Mouse (Mus musculus): ENCODE measurements around the gene Myof. TPM values are rescaled to one million over a fixed set of nuclear protein-coding genes. Genes with fewer than 3 reads are reported as not detected.

The Myof gene
- polyA plus RNA-seq, 1 experiment from 2014 or later: 22.7 TPM

- WGBS: 75% methylated on average over 8 of the region's 8 CpGs
These were observed 38.5 kb downstream of the Myof start for GRCm38 (mm10) chr19:38004809-38005380.

GRCm38 (mm10) chr19:38003671-38004521, 39.5 kb downstream of the Myof start:
- WGBS: 36% methylated on average over 24 of the region's 24 CpGs
- no peak overlapping the region for H3K4me3 ChIP-seq (ENCODE audit: low read depth, low read length)
- peaks cover 13% of the 10 kb centered on the region for H3K4me1 ChIP-seq (ENCODE audit: control insufficient read depth, insufficient read depth, low read length)
- H3K9ac ChIP-seq (replicated peaks; ENCODE audit: low read depth, low read length): no peak overlapping the region
- no peaks in the 10 kb centered on the region for H3K9me3 ChIP-seq (ENCODE audit: control insufficient read depth, low read depth, low read length)
- H3K36me3 ChIP-seq (ENCODE audit: control insufficient read depth, insufficient read depth, low read length): no peaks in the 10 kb centered on the region
- H3K27me3 ChIP-seq (ENCODE audit: control insufficient read depth, insufficient read depth, low read length): no peaks in the 10 kb centered on the region
- H3K4me2 ChIP-seq (replicated peaks; ENCODE audit: low read depth, low read length): no peak overlapping the region
- 0 out of 2 replicates have a peak, but pooled peaks have one; percentile 46 for ATAC-seq (ENCODE audit: insufficient number of reproducible peaks, insufficient read depth, low FRiP score, low read depth)
- peak overlapping the region; percentile 39 for H3K27ac ChIP-seq (ENCODE audit: low read length)

More at GRCm38 (mm10) chr19:38004809-38005380, 38.5 kb downstream of the Myof start:
- H3K36me3 ChIP-seq (ENCODE audit: control insufficient read depth, insufficient read depth, low read length): no peaks in the 10 kb centered on the region
- no peak overlapping the region for H3K4me2 ChIP-seq (replicated peaks; ENCODE audit: low read depth, low read length)
- ATAC-seq (ENCODE audit: insufficient number of reproducible peaks, insufficient read depth, low FRiP score, low read depth): no peak
- H3K27me3 ChIP-seq (ENCODE audit: control insufficient read depth, insufficient read depth, low read length): no peaks in the 10 kb centered on the region
- peaks cover 13% of the 10 kb centered on the region for H3K4me1 ChIP-seq (ENCODE audit: control insufficient read depth, insufficient read depth, low read length)
- peak overlapping the region; percentile 39; the same call in 1 of the 2 replicates for H3K27ac ChIP-seq (ENCODE audit: low read length)
- H3K4me3 ChIP-seq (ENCODE audit: low read depth, low read length): no peak overlapping the region
- H3K9ac ChIP-seq (replicated peaks; ENCODE audit: low read depth, low read length): no peak overlapping the region
- no peaks in the 10 kb centered on the region for H3K9me3 ChIP-seq (ENCODE audit: control insufficient read depth, low read depth, low read length)

GRCm38 (mm10) chr19:38002816-38003215, 40.6 kb downstream of the Myof start:
- H3K4me3 ChIP-seq (ENCODE audit: low read depth, low read length): no peak overlapping the region
- no peak for ATAC-seq (ENCODE audit: insufficient number of reproducible peaks, insufficient read depth, low FRiP score, low read depth)
- H3K4me2 ChIP-seq (replicated peaks; ENCODE audit: low read depth, low read length): no peak overlapping the region
- 71% methylated on average over 4 of the region's 4 CpGs for WGBS
- no peak overlapping the region for H3K27ac ChIP-seq (ENCODE audit: low read length)
- H3K36me3 ChIP-seq (ENCODE audit: control insufficient read depth, insufficient read depth, low read length): no peaks in the 10 kb centered on the region
- H3K9me3 ChIP-seq (ENCODE audit: control insufficient read depth, low read depth, low read length): no peaks in the 10 kb centered on the region
- no peaks in the 10 kb centered on the region for H3K27me3 ChIP-seq (ENCODE audit: control insufficient read depth, insufficient read depth, low read length)
- H3K9ac ChIP-seq (replicated peaks; ENCODE audit: low read depth, low read length): no peak overlapping the region
- peaks cover 13% of the 10 kb centered on the region for H3K4me1 ChIP-seq (ENCODE audit: control insufficient read depth, insufficient read depth, low read length)

- no peak overlapping the region for H3K27ac ChIP-seq (ENCODE audit: low read length)
- no peaks in the 10 kb centered on the region for H3K27me3 ChIP-seq (ENCODE audit: control insufficient read depth, insufficient read depth, low read length)
- no peak overlapping the region for H3K4me2 ChIP-seq (replicated peaks; ENCODE audit: low read depth, low read length)
- no peak overlapping the region for H3K4me3 ChIP-seq (ENCODE audit: low read depth, low read length)
- H3K9ac ChIP-seq (replicated peaks; ENCODE audit: low read depth, low read length): no peak overlapping the region
- WGBS: 94% methylated on average over 4 of the region's 4 CpGs
- ATAC-seq (ENCODE audit: insufficient number of reproducible peaks, insufficient read depth, low FRiP score, low read depth): no peak
- H3K9me3 ChIP-seq (ENCODE audit: control insufficient read depth, low read depth, low read length): no peaks in the 10 kb centered on the region
- no peaks in the 10 kb centered on the region for H3K36me3 ChIP-seq (ENCODE audit: control insufficient read depth, insufficient read depth, low read length)
- H3K4me1 ChIP-seq (ENCODE audit: control insufficient read depth, insufficient read depth, low read length): peaks cover 13% of the 10 kb centered on the region
These were observed 42.4 kb downstream of the Myof start for GRCm38 (mm10) chr19:38000990-38001389.

- Histone ChIP-seq H3K36me3 (ENCODE audit: control insufficient read depth, insufficient read depth, low read length) (no peaks in the 10 kb centered on the region), H3K9ac (replicated peaks; ENCODE audit: low read depth, low read length) (no peak overlapping the region), H3K4me2 (replicated peaks; ENCODE audit: low read depth, low read length) (no peak overlapping the region), H3K9me3 (ENCODE audit: control insufficient read depth, low read depth, low read length) (no peaks in the 10 kb centered on the region), H3K27ac (ENCODE audit: low read length) (no peak overlapping the region), H3K4me3 (ENCODE audit: low read depth, low read length) (no peak overlapping the region), H3K27me3 (ENCODE audit: control insufficient read depth, insufficient read depth, low read length) (no peaks in the 10 kb centered on the region), H3K4me1 (ENCODE audit: control insufficient read depth, insufficient read depth, low read length) (peaks cover 13% of the 10 kb centered on the region)
- no peak for ATAC-seq (ENCODE audit: insufficient number of reproducible peaks, insufficient read depth, low FRiP score, low read depth)
- 77% methylated on average over 2 of the region's 2 CpGs for WGBS
These were observed 43.4 kb downstream of the Myof start for GRCm38 (mm10) chr19:37999941-38000340.

- Histone ChIP-seq H3K9ac (replicated peaks; ENCODE audit: low read depth, low read length) (no peak overlapping the region), H3K4me2 (replicated peaks; ENCODE audit: low read depth, low read length) (no peak overlapping the region), H3K27me3 (ENCODE audit: control insufficient read depth, insufficient read depth, low read length) (no peaks in the 10 kb centered on the region), H3K4me1 (ENCODE audit: control insufficient read depth, insufficient read depth, low read length) (0 out of 2 replicates have a peak, but pooled peaks cover 3% of the 10 kb centered on the region), H3K27ac (ENCODE audit: low read length) (no peak overlapping the region), H3K36me3 (ENCODE audit: control insufficient read depth, insufficient read depth, low read length) (no peaks in the 10 kb centered on the region), H3K4me3 (ENCODE audit: low read depth, low read length) (no peak overlapping the region), H3K9me3 (ENCODE audit: control insufficient read depth, low read depth, low read length) (no peaks in the 10 kb centered on the region)
- no peak for ATAC-seq (ENCODE audit: insufficient number of reproducible peaks, insufficient read depth, low FRiP score, low read depth)
- 79% methylated on average over 3 of the region's 3 CpGs for WGBS
These were observed 49.1 kb downstream of the Myof start for GRCm38 (mm10) chr19:37994301-37994700.

- no peaks in the 10 kb centered on the region for H3K27me3 ChIP-seq (ENCODE audit: control insufficient read depth, insufficient read depth, low read length)
- no peak overlapping the region for H3K4me2 ChIP-seq (replicated peaks; ENCODE audit: low read depth, low read length)
- H3K4me3 ChIP-seq (ENCODE audit: low read depth, low read length): no peak overlapping the region
- no peak overlapping the region for H3K27ac ChIP-seq (ENCODE audit: low read length)
- 0 out of 2 replicates have a peak, but pooled peaks cover 3% of the 10 kb centered on the region for H3K4me1 ChIP-seq (ENCODE audit: control insufficient read depth, insufficient read depth, low read length)
- H3K9me3 ChIP-seq (ENCODE audit: control insufficient read depth, low read depth, low read length): no peaks in the 10 kb centered on the region
- H3K36me3 ChIP-seq (ENCODE audit: control insufficient read depth, insufficient read depth, low read length): no peaks in the 10 kb centered on the region
- ATAC-seq (ENCODE audit: insufficient number of reproducible peaks, insufficient read depth, low FRiP score, low read depth): no peak
- 80% methylated on average over 2 of the region's 2 CpGs for WGBS
- no peak overlapping the region for H3K9ac ChIP-seq (replicated peaks; ENCODE audit: low read depth, low read length)
These were observed 51.2 kb downstream of the Myof start for GRCm38 (mm10) chr19:37992184-37992554.

- ATAC-seq (ENCODE audit: insufficient number of reproducible peaks, insufficient read depth, low FRiP score, low read depth): no peak
- H3K9ac ChIP-seq (replicated peaks; ENCODE audit: low read depth, low read length): no peak overlapping the region
- WGBS: 41% methylated on average over 7 of the region's 7 CpGs
- no peaks in the 10 kb centered on the region for H3K36me3 ChIP-seq (ENCODE audit: control insufficient read depth, insufficient read depth, low read length)
- 0 out of 2 replicates have a peak, but pooled peaks cover 3% of the 10 kb centered on the region for H3K4me1 ChIP-seq (ENCODE audit: control insufficient read depth, insufficient read depth, low read length)
- H3K9me3 ChIP-seq (ENCODE audit: control insufficient read depth, low read depth, low read length): no peaks in the 10 kb centered on the region
- H3K4me2 ChIP-seq (replicated peaks; ENCODE audit: low read depth, low read length): no peak overlapping the region
- H3K4me3 ChIP-seq (ENCODE audit: low read depth, low read length): no peak overlapping the region
- no peaks in the 10 kb centered on the region for H3K27me3 ChIP-seq (ENCODE audit: control insufficient read depth, insufficient read depth, low read length)
- H3K27ac ChIP-seq (ENCODE audit: low read length): no peak overlapping the region
These were observed 51.8 kb downstream of the Myof start for GRCm38 (mm10) chr19:37991399-37992183.

All from stomach, embryonic 14.5 days (tissue).